Mouse (Mus musculus): Measurements from ENCODE around the gene Nup210. TPM values are rescaled to one million over a fixed set of nuclear protein-coding genes. Genes with fewer than 3 reads are reported as not detected.
"Not testable (repeated sequence)": the region's sequence is repeated elsewhere in the genome, so short reads cannot be mapped to it uniquely, and the experiment has no call there.

Gene Nup210
- total RNA-seq, 2 experiments from 2014 or later = 18.4 to 22.1 TPM

- DNase-seq (ENCODE audit: low spot score) = no peak
These were observed 28.4 kb upstream of the Nup210 start for GRCm38 (mm10) chr6:91145056-91145455.

GRCm38 (mm10) chr6:91139846-91140245 is 23.2 kb upstream of the Nup210 start:
- DNase-seq (ENCODE audit: low spot score) = peak; percentile 81

- no peak for DNase-seq (ENCODE audit: low spot score)
These were observed 20.8 kb upstream of the Nup210 start for GRCm38 (mm10) chr6:91137343-91137956.

- no peak for DNase-seq (ENCODE audit: low spot score)
These were observed 14.2 kb upstream of the Nup210 start for GRCm38 (mm10) chr6:91130856-91131255.

- DNase-seq (ENCODE audit: low spot score) = no peak
These were observed 12.4 kb upstream of the Nup210 start for GRCm38 (mm10) chr6:91128996-91129395.

GRCm38 (mm10) chr6:91125228-91125585 is 8.6 kb upstream of the Nup210 start:
- DNase-seq (ENCODE audit: low spot score) = no peak

GRCm38 (mm10) chr6:91124286-91125227 is 7.9 kb upstream of the Nup210 start:
- no peak for DNase-seq (ENCODE audit: low spot score)

GRCm38 (mm10) chr6:91123453-91123852 is 6.8 kb upstream of the Nup210 start:
- DNase-seq (ENCODE audit: low spot score) = no peak

- DNase-seq (ENCODE audit: low spot score) = not testable (repeated sequence)
These were observed 4.5 kb upstream of the Nup210 start for GRCm38 (mm10) chr6:91121089-91121488.

- DNase-seq (ENCODE audit: low spot score) = no peak
These were observed 3.6 kb upstream of the Nup210 start for GRCm38 (mm10) chr6:91120206-91120605.

GRCm38 (mm10) chr6:91118526-91118925 is 1.9 kb upstream of the Nup210 start:
- no peak for DNase-seq (ENCODE audit: low spot score)

- DNase-seq (ENCODE audit: low spot score) = no peak
These were observed 520 bp upstream of the Nup210 start for GRCm38 (mm10) chr6:91117149-91117548.

- DNase-seq (ENCODE audit: low spot score) = no peak
These were observed 776 bp downstream of the Nup210 start for GRCm38 (mm10) chr6:91115863-91116243.

- no peak for DNase-seq (ENCODE audit: low spot score)
These were observed 1.5 kb downstream of the Nup210 start for GRCm38 (mm10) chr6:91115158-91115557.

- no peak for DNase-seq (ENCODE audit: low spot score)
These were observed 1.9 kb downstream of the Nup210 start for GRCm38 (mm10) chr6:91114716-91115115.

- no peak for DNase-seq (ENCODE audit: low spot score)
These were observed 4.7 kb downstream of the Nup210 start for GRCm38 (mm10) chr6:91111954-91112252.

- no peak for DNase-seq (ENCODE audit: low spot score)
These were observed 5.3 kb downstream of the Nup210 start for GRCm38 (mm10) chr6:91111141-91111953.

- no peak for DNase-seq (ENCODE audit: low spot score)
These were observed 6.2 kb downstream of the Nup210 start for GRCm38 (mm10) chr6:91110323-91111020.

- no peak for DNase-seq (ENCODE audit: low spot score)
These were observed 7.1 kb downstream of the Nup210 start for GRCm38 (mm10) chr6:91109489-91109888.

- DNase-seq (ENCODE audit: low spot score) = no peak
These were observed 7.6 kb downstream of the Nup210 start for GRCm38 (mm10) chr6:91108917-91109450.

- no peak for DNase-seq (ENCODE audit: low spot score)
These were observed 8.2 kb downstream of the Nup210 start for GRCm38 (mm10) chr6:91108301-91108916.

Measured in gastrocnemius, adult 18-20 months (tissue).